Mouse (Mus musculus) CH12.LX (cell line): ENCODE measurements at regions not wholly inside any gene's neighbourhood (a gene's known extent, or its start where the extent isn't known, plus 50 kb on each side); places are given as distances from the start of the nearest gene placed in this dataset.

Source experiments
- CHD1 ChIP-seq: IDR thresholded peaks from 2 replicates; pipeline ENCODE4 v1.6.1; 2012; ENCODE audit warnings: low read depth, low read length, improper control_type of control experiment, inconsistent platforms
- TCF12 ChIP-seq: IDR thresholded peaks from 2 replicates; pipeline ENCODE4 v1.6.1; 2014; ENCODE audit warnings: low read depth, mild to moderate bottlenecking, inconsistent platforms, low read length, improper control_type of control experiment
- USF1 ChIP-seq: IDR thresholded peaks from 2 replicates; pipeline ENCODE4 v1.6.1; 2014; ENCODE audit warnings: low read depth, mild to moderate bottlenecking, inconsistent platforms, low read length, improper control_type of control experiment

- TF ChIP-seq CHD1 (no peak), TCF12 (no peak), USF1 (no peak)
Observed at GRCm38 (mm10) chr2:133432141-133432813, 119.7 kb upstream of the Bmp2 start.
